24 mouse cellular contexts compared by ENCODE assay signal in the genomic region with DNA sequence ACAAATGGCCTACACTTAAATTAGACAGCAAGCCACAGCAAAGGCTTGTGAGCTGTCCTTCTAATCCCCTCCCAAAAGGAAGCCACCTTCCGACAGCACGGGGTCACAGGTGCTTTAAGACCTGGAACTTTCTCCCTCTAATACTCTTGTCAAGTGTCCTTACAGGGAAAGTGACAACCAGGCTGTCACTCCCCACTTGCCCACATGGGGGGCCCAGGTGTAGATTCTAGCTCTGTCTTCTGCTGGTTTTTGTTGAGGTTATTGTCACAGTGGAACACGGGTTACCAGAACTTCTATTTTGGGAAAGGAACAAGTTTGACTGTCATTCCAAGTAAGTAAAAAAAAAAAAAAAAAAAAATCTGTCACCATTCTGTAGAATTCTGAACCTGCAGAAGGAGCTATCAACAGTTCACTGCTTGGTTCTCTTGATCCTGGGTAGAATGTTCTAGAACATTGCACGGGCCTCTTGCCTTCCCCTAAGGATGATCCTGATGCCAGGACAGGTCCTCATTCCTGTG.
DNase-seq lines count a peak whose midpoint lies in the region; ATAC-seq and TF ChIP-seq lines count a peak whose summit lies in the region.
"Had no signal": no experiment of that assay in that cellular context is flagged by ENCODE, and none has a peak within 500 bp of the region (broad histone marks: within the 10 kb centered on the region; RNA-seq: fewer than 3 reads in every experiment).

No protein-coding gene starts in this region.

- no peak overlapping the region for H3K4me2 ChIP-seq in kidney, postnatal 0 days (ENCODE audit: low read length)
- H3K4me2 ChIP-seq: heart, embryonic 12.5 days; limb, embryonic 13.5 days; liver, embryonic 13.5 days; lung, embryonic 14.5 days; neural tube, embryonic 12.5 days had no signal

- H3K27me3 ChIP-seq in kidney, postnatal 0 days (ENCODE audit: insufficient read depth, low read length), result no peaks in the 10 kb centered on the region
- H3K27me3 ChIP-seq: heart, embryonic 12.5 days; limb, embryonic 13.5 days; neural tube, embryonic 12.5 days had no signal

- TF ChIP-seq CTCF in kidney, postnatal 0 days (IDR thresholded peaks at IDR 0.05; ENCODE audit: low read depth), result 0 out of 2 replicates have a peak, but pooled peaks have one; percentile 3

- H3K9ac ChIP-seq in kidney, postnatal 0 days (ENCODE audit: low read depth, low read length), result no peak overlapping the region
- H3K9ac ChIP-seq: heart, embryonic 12.5 days; limb, embryonic 13.5 days; liver, embryonic 13.5 days; lung, embryonic 14.5 days; neural tube, embryonic 12.5 days had no signal

- no peaks in the 10 kb centered on the region for H3K9me3 ChIP-seq in kidney, postnatal 0 days (replicated peaks; ENCODE audit: low read length)
- H3K9me3 ChIP-seq: heart, embryonic 12.5 days; hindbrain, embryonic 10.5 days; limb, embryonic 13.5 days; liver, embryonic 13.5 days; neural tube, embryonic 12.5 days had no signal

- no peaks in the 10 kb centered on the region for H3K36me3 ChIP-seq in kidney, postnatal 0 days (ENCODE audit: insufficient read depth, low read length)
- H3K36me3 ChIP-seq: heart, embryonic 12.5 days; hindbrain, embryonic 10.5 days; limb, embryonic 13.5 days; liver, embryonic 13.5 days; neural tube, embryonic 12.5 days had no signal

- 85% methylated on average over 4 of the region's 4 CpGs for WGBS in kidney, postnatal 0 days

- no peak overlapping the region for H3K27ac ChIP-seq in kidney, postnatal 0 days
- H3K27ac ChIP-seq: hindbrain, embryonic 10.5 days; hindbrain, postnatal 0 days; limb, embryonic 13.5 days; liver, embryonic 13.5 days; neural tube, embryonic 12.5 days had no signal

- DNase-seq in kidney, postnatal 0 days (ENCODE audit: low spot score), result no peak
- DNase-seq in kidney, postnatal 25 days, result no peak
- DNase-seq in CD4-positive helper T cell, adult 2 months (ENCODE audit: low read depth, low spot score), result peak; percentile 40
- DNase-seq in naive thymus-derived CD4-positive, alpha-beta T cell, adult 2 months (ENCODE audit: low read depth), result peak; percentile 43
- peak; percentile 85 for DNase-seq in thymus, postnatal 14 days
- DNase-seq: adrenal gland, postnatal 25 days; cerebellum, adult 8-10 months; cerebellum, postnatal 36 days; gastrocnemius, postnatal 36 days; heart, postnatal 10 days; kidney, adult 18-20 months; kidney, postnatal 10 days; liver, embryonic 13.5 days; lung, embryonic 14.5 days; lung, postnatal 4 days; midbrain, embryonic 14.5 days had no signal

- no peak for ATAC-seq in kidney, postnatal 0 days (replicated peaks; ENCODE audit: low FRiP score, low read depth)
- ATAC-seq in frontal cortex, adult (ENCODE audit: low TSS enrichment), result no peak
- no peak for ATAC-seq in granulocyte monocyte progenitor cell, adult 5-6 weeks (replicated peaks; ENCODE audit: poor library complexity, severe bottlenecking)
- ATAC-seq: forebrain, embryonic 16.5 days; hindbrain, postnatal 0 days had no signal

- H3K4me3 ChIP-seq in kidney, postnatal 0 days (replicated peaks; ENCODE audit: low read depth, low read length), result no peak overlapping the region
- H3K4me3 ChIP-seq: heart, embryonic 12.5 days; hindbrain, embryonic 10.5 days; limb, embryonic 13.5 days; liver, embryonic 13.5 days; neural tube, embryonic 12.5 days had no signal

- H3K4me1 ChIP-seq in kidney, postnatal 0 days (replicated peaks; ENCODE audit: insufficient read depth, low read length), result no peaks in the 10 kb centered on the region
- H3K4me1 ChIP-seq: liver, embryonic 13.5 days; neural tube, embryonic 12.5 days had no signal

Comparison
In these comparisons a context has a peak if more than half of its experiments do, and no peak if none do; other contexts are left out.
1. DNase-seq: peak in CD4-positive helper T cell, adult 2 months (single experiment), naive thymus-derived CD4-positive, alpha-beta T cell, adult 2 months (single experiment) and thymus, postnatal 14 days (single experiment); none in kidney, postnatal 0 days (single experiment) and kidney, postnatal 25 days (0 of 2).